Mouse (Mus musculus) lung, postnatal 10 days (tissue): ENCODE measurements around the gene Fam196a.
A peak's percentile ranks its signal among the peaks of the same experiment; 100 is the strongest.

Experiments
- DNase-seq: peaks from one replicate; pipeline ENCODE4 v3.0.0; 2021

Fam196a gene

GRCm38 (mm10) chr7:134937927-134938609 lies at the start of gene Fam196a:
Gene Fam196a, minus strand, starts transcription at chr7:134938430.
- peak; percentile 60 for DNase-seq

GRCm38 (mm10) chr7:134961608-134962007 lies 23.4 kb upstream of the Fam196a start:
- no peak for DNase-seq

DNA sequence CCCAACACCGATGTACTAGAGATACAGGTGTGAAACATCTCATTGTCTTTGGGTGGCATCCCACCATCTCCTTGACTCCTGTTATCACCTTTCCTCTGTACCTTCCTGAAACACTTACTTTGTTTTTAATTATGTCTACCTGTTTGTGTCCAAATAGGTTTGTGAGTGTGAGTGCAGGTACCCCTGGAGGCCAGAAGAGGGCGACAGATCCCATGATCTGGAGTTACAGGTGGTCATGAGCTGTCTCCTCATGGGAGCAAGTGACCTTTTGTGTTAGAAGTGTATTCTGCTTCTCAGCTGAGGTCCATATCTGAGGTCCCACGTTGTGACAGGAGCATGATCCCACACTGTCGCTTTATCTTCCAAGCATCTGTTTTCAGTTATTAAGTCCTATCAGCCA lies 22.6 kb upstream of the Fam196a start:
- no peak for DNase-seq

- no peak for DNase-seq
Observed at GRCm38 (mm10) chr7:134959086-134959485, 20.9 kb upstream of the Fam196a start.

GRCm38 (mm10) chr7:134945925-134946716 lies 7.9 kb upstream of the Fam196a start:
- DNase-seq: no peak

GRCm38 (mm10) chr7:134943701-134944100 lies 5.5 kb upstream of the Fam196a start:
- no peak for DNase-seq

DNA sequence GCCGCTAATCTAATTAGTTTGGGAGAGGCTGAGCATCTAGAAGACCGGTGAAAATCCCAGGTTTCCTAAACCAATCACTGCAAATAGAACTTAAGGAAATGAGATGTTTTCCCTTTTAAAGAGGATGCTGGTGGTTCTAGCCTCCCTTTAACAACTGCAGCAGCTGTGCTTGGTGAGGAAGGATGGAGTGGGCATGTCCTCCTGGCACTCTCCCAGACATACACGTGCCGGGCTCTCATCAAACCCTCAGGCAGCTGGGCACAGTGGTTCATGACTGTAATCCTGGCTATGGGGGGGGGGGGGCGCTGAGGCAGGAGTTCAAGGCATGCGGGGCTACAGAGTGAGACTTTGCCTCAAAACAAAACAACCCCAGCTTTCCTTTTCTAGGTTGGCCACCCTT lies 4.8 kb upstream of the Fam196a start:
- DNase-seq: no peak

- DNase-seq: no peak
Observed at GRCm38 (mm10) chr7:134941891-134942290, 3.7 kb upstream of the Fam196a start.

GRCm38 (mm10) chr7:134937471-134937926 lies 731 bp downstream of the Fam196a start:
- DNase-seq: peak; percentile 7

DNA sequence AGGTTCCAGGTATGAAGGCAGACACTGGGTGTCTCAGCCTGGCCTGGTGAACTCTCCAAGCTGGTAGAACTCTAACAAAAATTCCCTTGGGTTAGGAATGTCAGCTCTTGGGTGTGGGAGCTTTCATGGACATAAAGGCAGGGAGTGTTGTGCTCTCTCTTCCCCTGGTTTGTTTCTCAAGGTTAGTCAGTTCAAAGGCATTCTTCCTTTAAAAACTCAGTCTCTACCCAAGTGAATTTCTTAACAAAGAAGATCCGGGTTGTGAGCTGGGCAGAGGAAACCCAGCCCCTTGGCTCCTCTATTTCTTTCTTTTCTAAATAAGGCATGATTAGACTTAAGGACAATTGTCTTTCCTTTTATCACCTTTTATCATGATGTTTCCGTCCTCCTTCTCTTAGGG lies 6.3 kb downstream of the Fam196a start:
- DNase-seq: no peak

GRCm38 (mm10) chr7:134901992-134902391 lies 36.2 kb downstream of the Fam196a start:
- DNase-seq: no peak

- DNase-seq: no peak
Observed at GRCm38 (mm10) chr7:134899462-134899861, 38.8 kb downstream of the Fam196a start.

DNA sequence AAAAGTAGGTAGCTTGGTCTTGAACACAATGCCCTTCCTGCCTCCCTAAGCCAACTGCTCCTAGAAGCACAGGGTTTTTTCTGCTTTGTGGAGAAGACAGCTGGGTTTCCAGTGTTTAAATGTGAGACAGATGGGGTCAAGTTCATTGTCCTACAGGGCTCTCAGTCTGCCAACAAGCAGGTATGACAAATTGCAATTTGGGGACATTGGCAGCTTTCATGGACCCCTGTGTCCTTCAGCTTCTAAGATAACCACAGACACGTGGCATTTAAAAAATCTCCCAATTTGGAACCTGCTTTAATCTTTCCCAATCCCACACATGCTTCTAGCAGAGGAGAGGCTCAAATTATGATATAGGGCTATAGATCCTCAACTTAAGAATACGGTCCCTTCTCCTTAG lies 43.6 kb downstream of the Fam196a start:
- DNase-seq: no peak

GRCm38 (mm10) chr7:134892972-134893371 lies 45.3 kb downstream of the Fam196a start:
- peak; percentile 18 for DNase-seq

GRCm38 (mm10) chr7:134892449-134892871 lies 45.8 kb downstream of the Fam196a start:
- no peak for DNase-seq

GRCm38 (mm10) chr7:134883516-134883915 lies 54.7 kb downstream of the Fam196a start:
- no peak for DNase-seq

DNA sequence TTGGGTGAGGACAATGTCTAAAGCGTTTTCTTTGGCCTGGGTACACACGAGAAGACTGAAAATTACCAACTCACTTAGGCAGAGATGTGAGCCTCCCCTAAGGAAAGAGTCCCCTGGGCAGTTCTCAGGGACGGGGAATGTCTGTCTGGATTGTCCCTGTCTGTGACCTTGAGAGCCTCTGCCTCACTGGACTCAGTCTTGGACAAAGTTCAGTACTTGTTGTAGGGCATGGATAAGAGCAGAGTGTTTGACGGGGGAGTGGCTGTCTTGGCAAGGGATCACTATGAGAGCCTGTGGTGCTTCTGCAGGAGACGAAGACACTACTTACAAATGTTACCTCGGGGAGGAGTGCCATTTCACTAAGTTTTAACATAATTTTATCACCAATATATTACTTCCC lies 57.8 kb downstream of the Fam196a start:
- no peak for DNase-seq

DNA sequence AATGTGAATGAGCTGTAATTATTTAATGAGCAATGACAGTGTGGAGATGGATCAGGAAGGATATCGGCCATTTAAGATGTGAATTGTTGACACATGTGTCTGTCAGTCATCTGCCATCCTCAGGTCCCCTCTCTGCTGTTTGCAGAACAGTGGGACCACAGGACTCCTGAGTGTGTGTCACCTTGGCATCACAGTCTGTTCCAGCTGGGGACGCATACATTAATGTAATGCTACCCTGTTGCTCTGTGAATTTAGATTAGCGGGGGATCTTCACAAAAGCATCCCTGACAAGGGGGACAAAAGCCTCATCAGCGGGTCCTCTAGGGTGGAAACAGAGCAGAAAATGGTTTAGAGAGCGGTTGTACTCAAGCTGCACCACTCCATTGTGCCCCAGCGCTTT lies 59.2 kb downstream of the Fam196a start:
- DNase-seq: no peak

DNA sequence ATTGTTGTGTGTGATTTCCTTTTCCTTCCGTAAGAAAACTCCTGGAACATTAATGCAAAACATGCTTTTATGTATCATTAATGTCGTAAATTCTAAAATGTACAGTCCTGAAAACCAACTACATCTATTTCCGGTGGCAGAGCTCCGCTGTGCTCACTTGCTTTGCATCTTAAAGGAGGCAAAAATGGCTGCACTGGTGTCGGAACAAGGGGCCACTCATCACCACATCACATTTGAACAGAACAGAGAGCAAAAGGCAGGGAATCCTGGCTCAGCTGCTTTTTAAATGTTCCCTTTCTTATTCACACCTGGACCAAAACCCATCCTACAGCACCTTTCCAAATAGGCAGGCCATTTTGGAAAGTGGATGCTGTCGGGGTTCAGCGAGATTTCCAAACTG lies 65.2 kb downstream of the Fam196a start:
- no peak for DNase-seq

GRCm38 (mm10) chr7:134872511-134872910 lies 65.7 kb downstream of the Fam196a start:
- no peak for DNase-seq

GRCm38 (mm10) chr7:134864175-134864574 lies 74.1 kb downstream of the Fam196a start:
- DNase-seq: peak; percentile 54

GRCm38 (mm10) chr7:134862000-134862399 lies 76.2 kb downstream of the Fam196a start:
- DNase-seq: no peak

DNA sequence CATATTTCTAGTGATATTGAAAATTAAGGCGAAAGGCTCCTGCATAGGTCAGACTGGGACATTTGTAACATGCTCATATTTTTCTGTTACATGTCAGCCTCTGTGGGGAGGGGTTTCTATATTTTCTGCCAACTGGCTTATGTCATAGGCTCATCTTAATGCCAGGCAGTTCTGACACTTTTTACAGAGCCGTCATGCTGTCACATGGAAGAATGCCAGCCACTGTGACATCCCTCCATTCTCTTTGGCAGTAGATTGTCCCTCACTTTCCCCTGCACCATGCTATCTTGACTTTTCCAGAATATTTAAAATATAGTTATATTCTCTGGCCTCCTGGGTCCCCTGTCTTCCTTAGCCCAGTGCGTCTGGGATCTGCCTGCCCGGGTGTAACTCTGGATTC lies 95.5 kb downstream of the Fam196a start:
- DNase-seq: peak; percentile 11

- no peak for DNase-seq
Observed at GRCm38 (mm10) chr7:134840066-134840465, 98.2 kb downstream of the Fam196a start.
